Mouse (Mus musculus) neural tube, embryonic 12.5 days (tissue): ENCODE measurements around the gene 1600002K03Rik. TPM values are rescaled to one million over a fixed set of nuclear protein-coding genes. Genes with fewer than 3 reads are reported as not detected.

Experiments used
- ATAC-seq: fragments of 200-750 bp; cut with Nextera tagmentation; 2 replicates; pipeline ENCODE4 v1.8.0; 2017; ENCODE audit warnings: low read depth, mild to moderate bottlenecking, moderate TSS enrichment, moderate library complexity; ENCODE audit not compliant: low FRiP score
- H3K27ac ChIP-seq: fragments of 300-500 bp; sonication (generic); 2 replicates; pipeline ENCODE4 v1.5.1; 2016
- H3K27me3 ChIP-seq: fragments of 300-500 bp; sonication (generic); replicated peaks from 2 replicates; pipeline ENCODE4 v1.6.1; 2016; ENCODE audit warnings: mild to moderate bottlenecking
- H3K36me3 ChIP-seq: fragments of 300-500 bp; sonication (generic); 2 replicates; pipeline ENCODE4 v1.6.1; 2016; ENCODE audit warnings: mild to moderate bottlenecking
- H3K4me1 ChIP-seq: fragments of 300-500 bp; sonication (generic); 2 replicates; pipeline ENCODE4 v1.6.1; 2016
- H3K4me2 ChIP-seq: fragments of 300-500 bp; sonication (generic); replicated peaks from 2 replicates; pipeline ENCODE4 v1.6.1; 2016; ENCODE audit warnings: mild to moderate bottlenecking
- H3K4me3 ChIP-seq: fragments of 300-500 bp; sonication (generic); 2 replicates; pipeline ENCODE4 v1.5.1; 2016
- H3K9ac ChIP-seq: fragments of 300-500 bp; sonication (generic); 2 replicates; pipeline ENCODE4 v1.6.1; 2016; ENCODE audit warnings: mild to moderate bottlenecking
- H3K9me3 ChIP-seq: fragments of 300-500 bp; sonication (generic); 2 replicates; pipeline ENCODE4 v1.6.1; 2016; ENCODE audit warnings: mild to moderate bottlenecking
- WGBS: fragments of 180-500 bp; shearing (Covaris S2); methylation state at CpG from one replicate; pipeline ENCODE4 v1.1.7; 2016; 5-methylcytosine and 5-hydroxymethylcytosine counted together
- polyA plus RNA-seq: library from polyadenylated mRNA; unstranded; fragments of >200 nt; fragmentation: Nextera tagmentation; extraction: Ambion mirVana; gene quantifications from 2 replicates; pipeline ENCODE4 v1.2.1, GENCODE M21; 2016

1600002K03Rik gene
- polyA plus RNA-seq, 1 experiment from 2014 or later = 15.7 TPM

DNA sequence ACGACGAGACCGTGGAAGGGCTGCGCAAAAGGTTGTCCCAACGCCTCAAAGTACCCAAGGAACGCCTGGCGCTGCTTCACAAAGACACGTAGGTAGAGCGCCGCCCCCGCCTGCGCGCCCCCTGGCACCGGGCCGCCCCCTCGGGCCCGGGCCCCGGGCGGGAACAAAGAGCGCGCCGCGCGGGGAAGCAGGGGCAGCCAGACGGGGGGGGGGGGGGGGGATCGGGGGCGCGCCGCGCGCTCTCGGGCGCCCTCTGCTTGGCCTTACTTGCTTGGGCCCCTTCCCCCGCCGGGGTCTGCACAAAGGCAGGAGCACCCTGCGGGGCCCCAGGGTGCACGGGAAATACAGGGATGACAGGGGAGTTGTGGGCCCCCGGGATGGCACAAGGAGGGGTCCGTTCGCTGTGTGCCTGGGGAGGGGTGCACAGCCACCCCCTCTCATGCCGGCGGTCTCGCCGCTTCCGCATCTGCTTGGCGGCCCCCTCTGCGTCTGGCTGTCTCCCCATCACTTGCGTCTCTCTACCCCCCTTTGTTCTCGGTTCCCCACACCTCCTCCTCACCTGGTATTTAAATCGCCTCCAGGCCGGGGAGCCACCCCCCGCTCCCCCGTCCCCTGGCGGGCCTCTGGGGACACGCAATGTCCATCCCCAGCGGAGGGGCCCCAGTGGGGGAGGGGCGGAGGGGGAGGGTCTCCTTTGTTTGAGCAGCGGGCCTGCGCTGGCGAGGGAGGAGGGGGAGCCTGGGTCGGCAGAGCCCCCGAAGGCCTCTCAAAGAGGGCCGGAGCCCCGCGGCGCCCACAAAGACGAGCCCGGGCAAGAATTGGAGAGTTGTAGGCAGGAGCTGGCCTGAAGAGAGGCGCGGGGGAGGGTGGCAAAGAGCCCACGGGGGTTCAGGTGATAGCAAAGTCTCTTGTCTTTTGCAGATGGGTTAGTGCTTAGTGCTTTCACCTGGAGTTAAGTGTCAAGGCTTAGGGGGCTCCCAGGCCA lies 22.2 kb upstream of the 1600002K03Rik start:
- peak overlapping the region; percentile 91 for H3K4me2 ChIP-seq
- 1% methylated on average over 70 of the region's 71 CpGs for WGBS
- H3K36me3 ChIP-seq = peaks cover 55% of the 10 kb centered on the region
- peak overlapping the region; percentile 99 for H3K27ac ChIP-seq
- peaks cover 57% of the 10 kb centered on the region for H3K4me1 ChIP-seq
- ATAC-seq = 0 out of 2 replicates have a peak, but pooled peaks have one; percentile 4
- peak overlapping the region; percentile 99 for H3K4me3 ChIP-seq
- peak overlapping the region; percentile 100 for H3K9ac ChIP-seq
- no peaks in the 10 kb centered on the region for H3K9me3 ChIP-seq
- H3K27me3 ChIP-seq = no peaks in the 10 kb centered on the region

DNA sequence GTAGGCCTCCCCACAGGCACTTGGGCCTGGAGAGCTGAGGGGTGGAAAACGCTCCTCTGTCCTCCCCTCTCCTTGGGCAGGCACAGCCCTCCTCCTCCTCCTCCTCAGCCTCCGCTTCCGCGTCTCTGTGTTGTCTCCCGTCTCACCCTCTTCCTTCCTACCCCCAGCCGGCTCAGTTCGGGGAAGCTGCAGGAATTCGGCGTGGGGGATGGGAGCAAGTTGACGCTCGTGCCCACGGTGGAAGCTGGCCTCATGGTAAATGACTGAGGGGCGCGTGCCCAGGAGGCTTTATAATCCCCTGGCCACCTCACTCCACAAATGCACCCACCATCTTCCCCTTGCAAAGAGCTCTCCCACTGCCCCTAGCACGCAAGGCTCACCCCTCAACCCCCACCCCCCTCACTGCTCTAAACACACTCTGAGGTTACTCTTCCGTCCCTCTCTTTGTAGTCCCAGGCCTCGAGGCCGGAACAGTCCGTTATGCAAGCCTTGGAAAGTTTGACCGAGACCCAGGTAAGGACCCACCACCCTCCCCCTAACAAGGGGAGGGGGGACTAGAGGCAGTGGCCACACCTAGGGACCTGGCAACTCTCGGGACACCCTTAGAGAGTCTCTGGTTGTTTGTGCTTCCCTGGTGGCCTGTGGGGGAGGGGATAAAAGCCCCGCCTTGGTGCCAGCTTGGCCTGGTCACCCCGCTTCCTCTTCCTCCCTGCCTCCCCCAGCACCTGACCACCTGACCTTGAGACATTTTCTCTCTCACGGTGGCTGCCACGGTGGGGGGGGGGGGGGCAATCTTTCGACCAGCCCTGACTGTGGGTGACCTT lies 21.3 kb upstream of the 1600002K03Rik start:
- no peak for ATAC-seq
- H3K9ac ChIP-seq = peak overlapping the region; percentile 100
- no peaks in the 10 kb centered on the region for H3K27me3 ChIP-seq
- H3K36me3 ChIP-seq = peaks cover 55% of the 10 kb centered on the region
- H3K4me1 ChIP-seq = peaks cover 57% of the 10 kb centered on the region
- H3K9me3 ChIP-seq = no peaks in the 10 kb centered on the region
- peak overlapping the region; percentile 99 for H3K4me3 ChIP-seq
- peak overlapping the region; percentile 99 for H3K27ac ChIP-seq
- H3K4me2 ChIP-seq = peak overlapping the region; percentile 91
- WGBS = under 1% methylated on average over 25 of the region's 26 CpGs

DNA sequence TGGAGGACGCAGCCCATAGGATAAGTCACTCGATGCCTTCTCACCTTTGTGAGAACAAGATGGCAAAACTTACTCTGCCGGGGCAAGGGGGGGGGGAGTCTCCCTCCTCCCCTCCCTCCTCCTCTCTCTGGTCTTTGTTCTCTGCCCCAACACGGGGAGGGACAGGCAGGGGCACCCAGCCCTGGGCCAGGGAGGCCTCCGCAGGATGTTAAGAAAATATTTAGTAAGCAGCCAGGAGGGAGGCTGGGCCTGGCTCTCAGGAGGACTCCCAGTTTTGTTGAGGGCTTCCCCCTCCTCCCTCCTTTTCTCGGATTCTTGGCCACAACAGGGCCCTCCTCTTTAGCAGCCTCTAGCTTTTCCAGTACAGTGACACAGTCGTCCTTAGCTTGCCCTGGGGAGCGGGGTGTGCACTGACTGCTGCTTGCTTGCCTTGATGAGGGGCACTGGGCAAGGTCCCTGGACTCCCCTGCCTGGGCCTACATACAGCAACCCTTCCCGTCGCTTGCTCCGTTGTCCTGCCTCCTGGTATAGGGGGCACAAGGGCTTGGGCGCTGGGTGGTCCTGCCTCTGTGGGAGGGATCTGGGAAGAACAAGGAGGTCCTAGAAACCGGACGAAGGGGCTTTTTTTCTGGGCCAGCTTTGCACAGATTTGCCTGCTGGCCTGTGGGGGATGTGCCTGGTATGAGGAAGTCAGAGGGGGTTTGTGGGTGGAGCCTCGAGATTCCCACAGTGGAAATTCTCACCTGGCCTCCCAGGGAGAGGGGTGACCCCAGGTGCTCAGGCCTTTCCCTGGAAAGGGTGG lies 20.5 kb upstream of the 1600002K03Rik start:
- Histone ChIP-seq H3K4me1 (peaks cover 63% of the 10 kb centered on the region), H3K4me3 (peak overlapping the region; percentile 99), H3K9ac (peak overlapping the region; percentile 100), H3K36me3 (peaks cover 61% of the 10 kb centered on the region), H3K4me2 (peak overlapping the region; percentile 91), H3K27me3 (no peaks in the 10 kb centered on the region), H3K9me3 (no peaks in the 10 kb centered on the region), H3K27ac (peak overlapping the region; percentile 99)
- 13% methylated on average over 15 of the region's 15 CpGs for WGBS
- no peak for ATAC-seq

DNA sequence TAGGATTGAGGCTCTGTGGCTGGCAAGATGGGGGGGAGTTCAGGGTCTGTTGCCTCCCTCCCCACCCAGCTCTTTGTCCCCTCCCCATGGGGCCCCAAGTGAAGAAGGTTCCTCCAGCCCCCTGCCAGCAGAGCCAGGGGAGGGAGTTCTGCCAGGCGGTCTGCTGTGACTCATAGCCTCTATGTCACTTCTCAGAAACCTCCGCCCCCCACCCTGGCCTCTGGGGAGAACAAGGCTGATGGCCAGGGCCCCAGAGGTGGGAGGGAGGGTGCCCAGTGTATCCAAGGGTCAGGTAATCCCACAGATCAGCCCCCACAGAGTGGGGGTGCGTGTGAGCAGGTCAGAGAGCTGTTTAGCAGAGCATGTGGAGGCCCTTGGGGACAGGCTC lies 19.9 kb upstream of the 1600002K03Rik start:
- no peak for ATAC-seq
- Histone ChIP-seq H3K9me3 (no peaks in the 10 kb centered on the region), H3K4me1 (peaks cover 63% of the 10 kb centered on the region), H3K27me3 (no peaks in the 10 kb centered on the region), H3K4me2 (peak overlapping the region; percentile 91), H3K36me3 (peaks cover 66% of the 10 kb centered on the region), H3K27ac (peak overlapping the region; percentile 99; the same call in 1 of the 2 replicates), H3K9ac (peak overlapping the region; percentile 100), H3K4me3 (peak overlapping the region; percentile 99)
- 50% methylated on average over 3 of the region's 3 CpGs for WGBS

DNA sequence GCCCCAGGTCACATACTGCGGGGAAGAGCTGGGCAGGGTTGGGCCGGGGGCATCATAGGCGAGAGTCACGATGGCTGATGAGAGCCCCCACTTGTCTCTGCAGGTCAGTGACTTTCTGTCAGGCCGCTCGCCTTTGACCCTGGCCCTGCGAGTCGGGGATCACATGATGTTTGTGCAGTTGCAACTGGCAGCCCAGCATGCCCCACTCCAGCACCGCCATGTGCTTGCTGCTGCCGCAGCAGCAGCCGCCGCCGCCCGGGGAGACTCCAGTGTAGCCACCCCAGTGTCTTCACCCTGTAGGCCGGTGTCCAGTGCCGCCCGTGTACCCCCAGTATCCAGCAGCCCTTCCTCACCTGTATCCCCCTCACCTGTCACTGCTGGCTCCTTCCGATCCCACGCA lies 19.0 kb upstream of the 1600002K03Rik start:
- Histone ChIP-seq H3K4me3 (peak overlapping the region; percentile 99; the same call in 1 of the 2 replicates), H3K27ac (peak overlapping the region; percentile 51; the same call in 1 of the 2 replicates), H3K9me3 (no peaks in the 10 kb centered on the region), H3K4me1 (peaks cover 69% of the 10 kb centered on the region), H3K36me3 (peaks cover 66% of the 10 kb centered on the region), H3K4me2 (peak overlapping the region; percentile 91), H3K27me3 (no peaks in the 10 kb centered on the region), H3K9ac (peak overlapping the region; percentile 100)
- ATAC-seq = no peak
- 87% methylated on average over 19 of the region's 19 CpGs for WGBS

DNA sequence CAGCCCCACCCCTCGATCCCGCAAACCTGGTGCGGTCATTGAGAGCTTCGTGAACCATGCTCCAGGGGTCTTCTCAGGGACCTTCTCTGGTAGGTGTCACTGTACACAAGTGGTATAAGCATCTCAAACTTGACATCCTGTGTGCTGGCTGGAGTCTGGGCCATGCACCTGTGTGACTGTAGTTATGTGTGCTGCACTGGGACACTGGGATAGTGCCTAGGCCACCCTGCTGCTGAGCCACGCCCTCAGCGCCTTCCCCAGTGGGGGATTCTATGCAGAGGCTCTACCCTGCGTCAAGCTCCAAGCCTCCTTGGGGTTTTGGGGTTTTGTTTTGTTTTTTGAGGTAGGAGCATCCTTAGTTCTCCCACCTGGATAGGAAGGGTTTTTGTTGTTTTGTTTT lies 18.4 kb upstream of the 1600002K03Rik start:
- H3K4me1 ChIP-seq = peaks cover 76% of the 10 kb centered on the region
- H3K4me3 ChIP-seq = no peak overlapping the region
- H3K27me3 ChIP-seq = no peaks in the 10 kb centered on the region
- peak overlapping the region; percentile 91; the same call in 1 of the 2 replicates for H3K4me2 ChIP-seq
- no peaks in the 10 kb centered on the region for H3K9me3 ChIP-seq
- 88% methylated on average over 7 of the region's 7 CpGs for WGBS
- peaks cover 66% of the 10 kb centered on the region for H3K36me3 ChIP-seq
- no peak for ATAC-seq
- H3K27ac ChIP-seq = no peak overlapping the region
- H3K9ac ChIP-seq = no peak overlapping the region; the same call in 1 of the 2 replicates

DNA sequence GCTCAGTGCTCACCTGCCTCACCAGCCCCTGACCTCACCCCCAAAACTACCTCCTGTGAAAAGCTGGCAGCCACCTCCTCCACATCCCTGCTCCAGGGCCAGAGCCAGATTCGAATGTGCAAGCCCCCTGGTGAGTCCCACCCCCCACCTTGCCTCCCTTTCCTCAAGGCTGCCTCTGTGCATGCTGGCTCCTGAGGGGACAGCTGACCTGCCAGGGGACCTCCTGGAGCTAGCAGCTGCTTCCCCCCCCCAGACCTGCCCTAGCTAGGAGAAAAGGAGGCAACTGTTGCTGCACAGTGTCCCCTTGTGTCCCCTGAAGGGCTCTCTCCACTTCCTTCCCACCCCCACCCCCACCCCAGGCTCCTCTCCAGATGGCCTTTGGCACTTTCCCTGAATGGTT lies 17.5 kb upstream of the 1600002K03Rik start:
- H3K27me3 ChIP-seq = no peaks in the 10 kb centered on the region
- H3K27ac ChIP-seq = no peak overlapping the region
- 60% methylated on average over 1 of the region's 1 CpGs for WGBS
- peak overlapping the region; percentile 31 for H3K4me2 ChIP-seq
- peaks cover 81% of the 10 kb centered on the region for H3K4me1 ChIP-seq
- no peaks in the 10 kb centered on the region for H3K9me3 ChIP-seq
- H3K36me3 ChIP-seq = peaks cover 66% of the 10 kb centered on the region
- H3K9ac ChIP-seq = 0 out of 2 replicates have a peak overlapping the region, but pooled peaks have one; percentile 3
- no peak overlapping the region for H3K4me3 ChIP-seq
- ATAC-seq = no peak

DNA sequence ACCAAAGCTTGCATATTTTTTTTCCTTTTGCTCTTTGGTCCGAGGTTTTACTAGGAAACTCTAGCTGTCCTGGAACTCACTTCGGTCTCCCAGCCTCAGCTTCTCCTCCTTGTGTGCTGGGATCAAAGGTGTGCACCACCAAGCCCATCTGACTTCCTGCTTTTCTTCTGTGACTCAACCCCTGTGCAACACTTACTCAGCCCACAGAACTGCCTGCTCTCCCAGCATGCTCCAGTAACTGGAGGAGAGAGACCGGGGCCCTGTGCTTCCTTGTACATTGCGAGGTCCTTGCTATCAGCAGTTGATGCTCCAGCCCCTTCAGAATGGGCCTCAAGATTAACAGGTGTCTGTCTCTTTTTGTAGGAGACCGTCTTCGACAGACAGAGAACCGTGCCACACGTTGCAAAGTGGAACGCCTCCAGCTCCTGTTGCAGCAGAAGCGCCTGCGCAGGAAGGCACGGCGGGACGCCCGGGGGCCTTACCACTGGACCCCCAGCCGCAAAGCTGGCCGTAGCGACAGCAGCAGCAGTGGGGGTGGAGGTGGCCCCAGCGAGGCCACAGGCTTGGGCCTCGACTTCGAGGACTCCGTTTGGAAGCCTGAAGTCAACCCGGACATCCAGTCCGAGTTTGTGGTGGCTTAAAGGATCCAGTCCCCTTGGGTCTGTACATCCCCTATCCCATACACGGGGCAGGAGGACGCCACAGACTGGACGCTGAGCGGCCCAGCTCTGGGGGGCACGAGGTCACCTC lies 16.6 kb upstream of the 1600002K03Rik start:
- 88% methylated on average over 29 of the region's 29 CpGs for WGBS
- no peak overlapping the region for H3K4me3 ChIP-seq
- peaks cover 90% of the 10 kb centered on the region for H3K4me1 ChIP-seq
- H3K27me3 ChIP-seq = no peaks in the 10 kb centered on the region
- peak overlapping the region; percentile 19; the same call in 1 of the 2 replicates for H3K9ac ChIP-seq
- H3K9me3 ChIP-seq = no peaks in the 10 kb centered on the region
- no peak for ATAC-seq
- peak overlapping the region; percentile 22; the same call in 1 of the 2 replicates for H3K4me2 ChIP-seq
- H3K36me3 ChIP-seq = peaks cover 66% of the 10 kb centered on the region
- H3K27ac ChIP-seq = no peak overlapping the region

DNA sequence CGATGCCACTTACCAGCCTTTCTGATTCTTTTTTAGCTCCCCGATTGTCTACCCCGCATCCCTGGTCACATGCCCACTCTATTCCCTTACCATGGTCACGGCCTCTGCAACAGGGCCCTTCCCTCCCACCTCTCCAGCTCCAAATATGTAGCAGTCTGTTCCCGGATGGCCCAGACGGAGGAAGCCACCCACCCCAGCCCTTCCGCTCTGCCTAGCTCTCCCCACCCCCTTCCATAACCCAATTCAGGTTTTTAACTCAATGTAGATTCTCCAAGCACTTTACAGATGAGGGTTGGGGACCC lies 16.0 kb upstream of the 1600002K03Rik start:
- H3K4me1 ChIP-seq = peaks cover 95% of the 10 kb centered on the region
- 0 out of 2 replicates have a peak overlapping the region, but pooled peaks have one; percentile 57 for H3K27ac ChIP-seq
- H3K9ac ChIP-seq = peak overlapping the region; percentile 19
- H3K36me3 ChIP-seq = peaks cover 61% of the 10 kb centered on the region
- H3K4me2 ChIP-seq = peak overlapping the region; percentile 22
- no peak for ATAC-seq
- H3K27me3 ChIP-seq = no peaks in the 10 kb centered on the region
- 74% methylated on average over 7 of the region's 7 CpGs for WGBS
- no peaks in the 10 kb centered on the region for H3K9me3 ChIP-seq
- 0 out of 2 replicates have a peak overlapping the region, but pooled peaks have one; percentile 7 for H3K4me3 ChIP-seq

DNA sequence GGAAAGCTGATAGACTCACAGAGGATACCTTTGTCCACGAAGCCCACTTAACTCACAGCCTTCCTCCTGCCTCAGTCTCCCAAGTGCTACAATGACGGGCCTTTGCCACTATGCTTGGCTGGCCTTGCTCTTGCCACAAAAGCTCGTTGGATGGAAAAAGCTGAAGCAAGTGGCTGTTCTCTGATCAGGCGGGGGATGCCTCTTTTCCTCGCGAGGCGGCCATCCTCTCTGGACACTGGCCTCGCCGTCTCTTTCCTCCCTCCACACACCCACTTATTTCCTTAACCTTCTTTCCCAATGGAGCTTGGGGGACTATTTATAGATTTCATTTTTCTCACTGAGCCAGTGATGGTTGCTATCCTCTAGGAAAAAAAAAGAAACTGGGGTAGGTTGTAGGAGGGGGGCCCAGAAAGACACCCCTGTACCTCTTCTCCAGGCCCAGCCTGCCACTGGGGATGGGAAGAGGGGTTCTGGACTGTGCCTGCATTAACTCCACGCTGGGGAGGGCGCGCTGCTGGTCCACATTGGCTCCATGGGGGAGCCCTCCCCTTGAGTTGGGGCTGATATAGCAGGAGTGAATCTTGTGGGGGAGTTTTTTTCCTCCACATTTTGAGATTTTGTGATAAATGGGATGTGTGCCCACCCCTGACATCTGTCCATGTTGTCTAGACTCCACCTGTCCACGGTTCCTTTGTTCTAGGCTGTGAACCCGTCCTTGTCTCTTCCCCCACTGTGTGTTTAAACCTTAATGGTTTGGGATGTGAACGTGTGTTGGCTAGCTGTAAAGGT lies 15.4 kb upstream of the 1600002K03Rik start:
- Histone ChIP-seq H3K27ac (peak overlapping the region; percentile 57; the same call in 1 of the 2 replicates), H3K4me3 (peak overlapping the region; percentile 7; the same call in 1 of the 2 replicates), H3K9ac (peak overlapping the region; percentile 19), H3K9me3 (no peaks in the 10 kb centered on the region), H3K36me3 (peaks cover 55% of the 10 kb centered on the region), H3K4me1 (peaks cover 90% of the 10 kb centered on the region), H3K4me2 (peak overlapping the region; percentile 22), H3K27me3 (no peaks in the 10 kb centered on the region)
- WGBS = 62% methylated on average over 15 of the region's 15 CpGs
- no peak for ATAC-seq
